Comparison of ENCODE assay signal across 10 mouse cellular contexts in genomic region chr9:43934691-43935064, GRCm38 (mm10).
DNase-seq lines count a peak whose midpoint lies in the region; ATAC-seq lines count a peak whose summit lies in the region.
"Had no signal": no experiment of that assay in that cellular context is flagged by ENCODE, and none has a peak within 500 bp of the region (broad histone marks: within the 10 kb centered on the region; RNA-seq: fewer than 3 reads in every experiment).

No protein-coding gene starts in this region.

- DNase-seq in adrenal gland, postnatal 36 days: peak; percentile 7 to 28
- no peak for DNase-seq in adrenal gland, adult (ENCODE audit: inconsistent age in 2 of 2, low spot score in 1 of 2)
- peak; percentile 24 for DNase-seq in thymus, postnatal 4 days
- no peak for DNase-seq in thymus, postnatal 10 days (ENCODE audit: low spot score in 2 of 2)
- DNase-seq in limb, embryonic 10.5 days (ENCODE audit: low spot score): peak; percentile 66
- DNase-seq in yolk sac, embryonic 10.5 days (ENCODE audit: low spot score): peak; percentile 77
- DNase-seq in right cerebral cortex, postnatal 14 days: no peak

- H3K36me3 ChIP-seq in limb, embryonic 10.5 days: no peaks in the 10 kb centered on the region
- H3K36me3 ChIP-seq: stomach, embryonic 15.5 days had no signal

- peaks cover 27% of the 10 kb centered on the region for H3K27me3 ChIP-seq in limb, embryonic 10.5 days (ENCODE audit: low read depth, poor library complexity, severe bottlenecking)
- H3K27me3 ChIP-seq: stomach, embryonic 15.5 days had no signal

- no peak for ATAC-seq in megakaryocyte progenitor cell, adult 5-6 weeks (replicated peaks; ENCODE audit: poor library complexity)

- H3K27ac ChIP-seq in limb, embryonic 10.5 days: no peak overlapping the region
- H3K27ac ChIP-seq: stomach, embryonic 15.5 days had no signal

- no peaks in the 10 kb centered on the region for H3K9me3 ChIP-seq in limb, embryonic 10.5 days (replicated peaks)
- H3K9me3 ChIP-seq: megakaryocyte, embryonic 14.5 days; stomach, embryonic 15.5 days had no signal

- H3K4me1 ChIP-seq in limb, embryonic 10.5 days: peaks cover 13% of the 10 kb centered on the region; the same call in 1 of the 2 replicates
- H3K4me1 ChIP-seq: megakaryocyte, embryonic 14.5 days; stomach, embryonic 15.5 days had no signal

- 13% methylated on average over 5 of the region's 5 CpGs for WGBS in limb, embryonic 10.5 days

- no peak overlapping the region for H3K4me3 ChIP-seq in limb, embryonic 10.5 days
- H3K4me3 ChIP-seq: megakaryocyte, embryonic 14.5 days; stomach, embryonic 15.5 days had no signal

Comparison
In these comparisons a context has a peak if more than half of its experiments do, and no peak if none do; other contexts are left out.
1. DNase-seq: peak in adrenal gland, postnatal 36 days (2 of 2), thymus, postnatal 4 days (single experiment), limb, embryonic 10.5 days (single experiment) and yolk sac, embryonic 10.5 days (single experiment); none in adrenal gland, adult (0 of 2), thymus, postnatal 10 days (0 of 2) and right cerebral cortex, postnatal 14 days (single experiment).